Mouse (Mus musculus) myocyte (in vitro differentiated cells): ENCODE measurements around the gene E130208F15Rik.

ENCODE experiments used
- CEBPB ChIP-seq: IDR thresholded peaks from 2 replicates; pipeline ENCODE4 v1.6.1; 2011; ENCODE audit warnings: mild to moderate bottlenecking, moderate library complexity; ENCODE audit not compliant: poor library complexity, insufficient read depth, severe bottlenecking
- MAX ChIP-seq: IDR thresholded peaks from one replicate; pipeline ENCODE4 v1.6.1; 2011; ENCODE audit warnings: low read depth, mild to moderate bottlenecking, control low read depth
- MYOG ChIP-seq, 3 experiments: IDR thresholded peaks; one replicate each; pipeline ENCODE4 v1.6.1; 2011; ENCODE audit warnings: control low read depth in 2 of 3, low read depth in 2 of 3, mild to moderate bottlenecking in 2 of 3; ENCODE audit not compliant: insufficient read length in 2 of 3, control insufficient read depth in 1 of 3, insufficient read depth in 1 of 3
- POLR2A ChIP-seq: IDR thresholded peaks from one replicate; pipeline ENCODE4 v1.6.1; 2011; ENCODE audit warnings: low read depth, mild to moderate bottlenecking, control low read depth, moderate library complexity; ENCODE audit not compliant: insufficient read length
- POLR2AphosphoS2 ChIP-seq: IDR thresholded peaks from one replicate; pipeline ENCODE4 v1.6.1; 2011; ENCODE audit warnings: low read depth, control low read depth; ENCODE audit not compliant: insufficient read length
- REST ChIP-seq: IDR thresholded peaks from one replicate; pipeline ENCODE4 v1.6.1; 2011; ENCODE audit warnings: mild to moderate bottlenecking, control low read depth, moderate library complexity; ENCODE audit not compliant: insufficient read depth, insufficient read length
- SRF ChIP-seq: IDR thresholded peaks from one replicate; pipeline ENCODE4 v1.6.1; 2011; ENCODE audit warnings: low read depth; ENCODE audit not compliant: control insufficient read depth, insufficient read length
- TCF12 ChIP-seq: IDR thresholded peaks from one replicate; pipeline ENCODE4 v1.6.1; 2011; ENCODE audit warnings: mild to moderate bottlenecking, control low read depth; ENCODE audit not compliant: poor library complexity, insufficient read depth, severe bottlenecking
- TCF3 ChIP-seq: IDR thresholded peaks from one replicate; pipeline ENCODE4 v1.6.1; 2011; ENCODE audit warnings: low read depth, control low read depth; ENCODE audit not compliant: insufficient read length
- USF1 ChIP-seq: IDR thresholded peaks from one replicate; pipeline ENCODE4 v1.6.1; 2011; ENCODE audit warnings: low read depth, mild to moderate bottlenecking, control low read depth, moderate library complexity

DNA sequence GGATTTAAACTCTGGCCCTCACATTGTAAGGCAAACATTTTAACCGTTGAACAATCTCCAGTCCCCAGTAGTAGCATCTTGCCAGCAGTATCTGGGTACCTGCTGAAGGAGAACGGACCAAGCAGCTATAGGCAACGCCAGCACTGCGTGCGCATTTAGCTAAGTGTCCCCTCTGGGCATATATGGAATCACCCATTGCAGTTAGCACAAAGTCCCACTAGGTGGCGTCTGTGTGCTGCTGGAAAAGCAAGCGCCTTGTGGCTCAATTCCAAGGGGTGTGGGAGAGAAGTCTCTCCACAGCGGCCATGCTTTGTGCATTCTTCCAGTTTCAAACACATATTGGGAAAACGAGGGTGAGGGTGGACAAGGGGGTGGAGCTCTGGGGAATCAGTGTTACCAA lies 14.8 kb downstream of the E130208F15Rik start:
- no peak for TF ChIP-seq CEBPB
- TF ChIP-seq MYOG (IDR thresholded peaks at IDR 0.05; ENCODE audit: control insufficient read depth in 1 of 3, insufficient read depth in 1 of 3, insufficient read length in 2 of 3, low read depth in 2 of 3) = no peak
- no peak for TF ChIP-seq POLR2A
- no peak for TF ChIP-seq TCF3
- no peak for TF ChIP-seq TCF12
- no peak for TF ChIP-seq POLR2AphosphoS2
- no peak for TF ChIP-seq MAX
- no peak for TF ChIP-seq SRF
- TF ChIP-seq USF1 = no peak
- TF ChIP-seq REST = no peak
